Mouse (Mus musculus) liver, postnatal 0 days (tissue): ENCODE data around the gene Rtkn2.

Source experiments
- CTCF ChIP-seq: sonication (generic); IDR thresholded peaks from 2 replicates; pipeline ENCODE4 v1.5.1; 2016; ENCODE audit warnings: antibody characterized with exemption, low read depth
- EP300 ChIP-seq: IDR thresholded peaks from 2 replicates; pipeline ENCODE4 v1.6.1; 2016; ENCODE audit warnings: antibody characterized with exemption, low read depth, mild to moderate bottlenecking

DNA sequence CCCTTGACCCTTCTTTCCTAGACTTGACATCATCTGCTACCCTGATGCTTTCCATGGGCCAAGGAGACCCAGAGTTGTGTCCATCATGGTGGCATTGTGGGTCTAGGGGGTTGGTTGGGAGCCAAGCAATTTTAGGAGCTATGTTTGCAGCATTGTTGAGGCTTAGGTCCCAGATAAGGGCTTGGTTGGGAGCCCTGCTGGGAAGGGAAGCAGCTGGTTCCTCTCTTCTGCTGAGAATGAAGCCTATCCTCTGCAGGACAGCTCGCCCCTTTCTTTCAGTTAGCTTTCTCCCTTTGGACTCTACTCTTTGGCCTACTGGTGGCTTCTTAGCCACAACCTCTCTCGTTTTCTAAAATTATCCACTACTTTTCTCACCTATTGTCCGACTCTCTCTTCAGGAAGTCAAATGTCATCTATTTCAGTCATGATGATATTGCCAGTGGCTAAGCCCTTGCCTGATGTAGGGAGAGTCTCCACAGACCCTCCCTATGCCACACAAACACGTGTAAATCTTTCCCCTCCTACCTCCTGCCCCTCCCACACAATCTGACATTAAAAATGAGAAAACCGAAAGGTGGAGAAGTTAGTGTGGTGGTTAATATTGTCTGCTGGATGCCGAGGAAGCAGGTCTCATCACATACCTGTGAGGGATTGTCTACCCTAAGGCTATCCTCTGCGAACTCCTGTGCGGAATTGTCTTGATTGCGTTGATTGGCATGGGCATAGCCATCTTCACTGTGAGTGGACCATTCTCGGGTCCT is 100.7 kb downstream of the Rtkn2 start:
- TF ChIP-seq CTCF, result no peak
- TF ChIP-seq EP300, result no peak
